ENCODE assay signal across 8 mouse cellular contexts in genomic region chr12:100995607-100996377, GRCm38 (mm10). TPM values are rescaled to one million over a fixed set of nuclear protein-coding genes. Genes with fewer than 3 reads are reported as not detected.
DNase-seq lines count a peak whose midpoint lies in the region; ATAC-seq and TF ChIP-seq lines count a peak whose summit lies in the region.
"Had no signal": no experiment of that assay in that cellular context is flagged by ENCODE, and none has a peak within 500 bp of the region (broad histone marks: within the 10 kb centered on the region; RNA-seq: fewer than 3 reads in every experiment).

No protein-coding gene starts in this region.

- H3K4me3 ChIP-seq in C2C12 (ENCODE audit: insufficient read depth, poor library complexity, severe bottlenecking), result no peak overlapping the region
- H3K4me3 ChIP-seq in CH12.LX (replicated peaks in 1 of 3; ENCODE audit: low read depth in 2 of 3, low read length in 2 of 3, poor library complexity in 1 of 3), result no peak overlapping the region
- H3K4me3 ChIP-seq in forebrain, postnatal 0 days (ENCODE audit: low read depth, low read length), result no peak overlapping the region
- H3K4me3 ChIP-seq in liver, embryonic 15.5 days (replicated peaks), result no peak overlapping the region
- H3K4me3 ChIP-seq in heart, embryonic 12.5 days, result no peak overlapping the region

- peak; percentile 12 for TF ChIP-seq RAD21 in CH12.LX (IDR thresholded peaks at IDR 0.05; ENCODE audit: low read depth, low read length)

- H3K36me3 ChIP-seq in C2C12 (ENCODE audit: control insufficient read depth, insufficient read depth) (no peaks in the 10 kb centered on the region), CH12.LX (replicated peaks in 1 of 2; ENCODE audit: control insufficient read depth in 1 of 2, insufficient read depth in 1 of 2, low read length in 1 of 2) (peaks cover 0 to 56% of the 10 kb centered on the region in 2 experiments)
- no peaks in the 10 kb centered on the region for H3K36me3 ChIP-seq in forebrain, postnatal 0 days (ENCODE audit: insufficient read depth)
- no peaks in the 10 kb centered on the region for H3K36me3 ChIP-seq in liver, embryonic 15.5 days (replicated peaks)
- no peaks in the 10 kb centered on the region for H3K36me3 ChIP-seq in heart, embryonic 12.5 days

- in situ Hi-C loops in CH12.LX (cut with MboI; ENCODE audit: low pct_ligation_motif_present, low pct_unique_long_range_greater_than_20kb, low sequenced_read_pairs), result no loop called here

- WGBS in forebrain, postnatal 0 days, result 45% methylated on average over 16 of the region's 16 CpGs
- 84% methylated on average over 16 of the region's 16 CpGs for WGBS in liver, embryonic 15.5 days (ENCODE audit: insufficient replicate concordance)
- 64% methylated on average over 16 of the region's 16 CpGs for WGBS in heart, embryonic 12.5 days

- peak; percentile 27; the same call in 1 of the 2 replicates for TF ChIP-seq EP300 in CH12.LX (IDR thresholded peaks at IDR 0.05; ENCODE audit: low read length)

- H3K9me3 ChIP-seq in CH12.LX (replicated peaks; ENCODE audit: low read length), result no peaks in the 10 kb centered on the region
- no peaks in the 10 kb centered on the region for H3K9me3 ChIP-seq in forebrain, postnatal 0 days (ENCODE audit: low read length)
- H3K9me3 ChIP-seq in liver, embryonic 15.5 days (replicated peaks), result no peaks in the 10 kb centered on the region
- no peaks in the 10 kb centered on the region for H3K9me3 ChIP-seq in heart, embryonic 12.5 days (replicated peaks)

- H3K4me2 ChIP-seq in CH12.LX (ENCODE audit: insufficient read depth, low read depth, poor library complexity, severe bottlenecking), result peak overlapping the region; percentile 10; the same call in 1 of the 2 replicates
- H3K4me2 ChIP-seq in forebrain, postnatal 0 days (ENCODE audit: low read depth), result no peak overlapping the region
- H3K4me2 ChIP-seq in liver, embryonic 15.5 days, result peak overlapping the region; percentile 11; the same call in 1 of the 2 replicates
- H3K4me2 ChIP-seq in heart, embryonic 12.5 days, result no peak overlapping the region

- H3K79me3 ChIP-seq in C2C12 (ENCODE audit: low read depth), result peaks cover 7% of the 10 kb centered on the region

- TF ChIP-seq CTCF in C2C12 (IDR thresholded peaks at IDR 0.05; ENCODE audit: control insufficient read depth, insufficient read depth, insufficient read length) (no peak), CH12.LX (conservative IDR thresholded peaks at IDR 0.05 in 1 of 2, IDR thresholded peaks at IDR 0.05 in 1 of 2; ENCODE audit: low read depth in 2 of 2, low read length in 2 of 2) (0 out of 4 replicates have a peak, but pooled peaks of 1 of the 2 experiments have one; percentile 10)
- TF ChIP-seq CTCF in forebrain, postnatal 0 days (IDR thresholded peaks at IDR 0.05; ENCODE audit: low read depth), result no peak

- peaks cover 62 to 98% of the 10 kb centered on the region in 2 experiments for H3K4me1 ChIP-seq in CH12.LX (ENCODE audit: control insufficient read depth in 1 of 2, insufficient read depth in 2 of 2)
- peaks cover 4% of the 10 kb centered on the region; the same call in 1 of the 2 replicates for H3K4me1 ChIP-seq in forebrain, postnatal 0 days (ENCODE audit: insufficient read depth)
- H3K4me1 ChIP-seq in liver, embryonic 15.5 days (replicated peaks), result peaks cover 61% of the 10 kb centered on the region
- peaks cover 25% of the 10 kb centered on the region for H3K4me1 ChIP-seq in heart, embryonic 12.5 days (replicated peaks)

- peak overlapping the region; percentile 8 for H3ac ChIP-seq in C2C12 (ENCODE audit: control insufficient read depth, insufficient read length, low read depth)

- H3K79me2 ChIP-seq in C2C12 (ENCODE audit: control insufficient read depth, insufficient read depth) (peaks cover 26% of the 10 kb centered on the region), CH12.LX (replicated peaks; ENCODE audit: control insufficient read depth, extremely low read depth, insufficient read depth, poor library complexity, severe bottlenecking) (peaks cover 21% of the 10 kb centered on the region)

- dilution Hi-C loops in CH12.LX (cut with MboI; ENCODE audit: extremely low pct_ligation_motif_present, extremely low pct_unique_long_range_greater_than_20kb, low sequenced_read_pairs), result no loop called here

- H3K9ac ChIP-seq in CH12.LX (ENCODE audit: insufficient read depth, low read depth), result no peak overlapping the region
- H3K9ac ChIP-seq in forebrain, postnatal 0 days, result 0 out of 2 replicates have a peak overlapping the region, but pooled peaks have one; percentile 18
- H3K9ac ChIP-seq in liver, embryonic 15.5 days, result no peak overlapping the region
- no peak overlapping the region for H3K9ac ChIP-seq in heart, embryonic 12.5 days

- DNase-seq in CH12.LX (ENCODE audit: extremely low read depth), result no peak
- no peak for DNase-seq in forebrain, postnatal 0 days
- DNase-seq in lung, postnatal 36 days, result no peak
- no peak for DNase-seq in cerebellum, adult 11 months

- H3K27ac ChIP-seq in CH12.LX (ENCODE audit: insufficient read depth, low read depth), result peak overlapping the region; percentile 52
- H3K27ac ChIP-seq in forebrain, postnatal 0 days (ENCODE audit: low read depth, low read length), result no peak overlapping the region
- peak overlapping the region; percentile 41; the same call in 1 of the 2 replicates for H3K27ac ChIP-seq in liver, embryonic 15.5 days (replicated peaks)
- H3K27ac ChIP-seq in heart, embryonic 12.5 days (ENCODE audit: poor library complexity, severe bottlenecking), result no peak overlapping the region

- no peak for TF ChIP-seq POLR2A in CH12.LX (IDR thresholded peaks at IDR 0.05; ENCODE audit: low read depth, low read length)

- ATAC-seq in forebrain, postnatal 0 days, result peak; percentile 10; the same call in 1 of the 2 replicates
- ATAC-seq in liver, embryonic 15.5 days (ENCODE audit: insufficient read depth), result no peak
- ATAC-seq in heart, embryonic 12.5 days (ENCODE audit: insufficient number of reproducible peaks, low FRiP score), result no peak

- no peaks in the 10 kb centered on the region for H3K27me3 ChIP-seq in C2C12 (ENCODE audit: control insufficient read depth, insufficient read depth, insufficient read length)
- no peaks in the 10 kb centered on the region for H3K27me3 ChIP-seq in CH12.LX (replicated peaks)
- no peaks in the 10 kb centered on the region for H3K27me3 ChIP-seq in forebrain, postnatal 0 days (ENCODE audit: insufficient read depth, low read length)
- no peaks in the 10 kb centered on the region for H3K27me3 ChIP-seq in liver, embryonic 15.5 days
- H3K27me3 ChIP-seq in heart, embryonic 12.5 days (replicated peaks), result peaks cover 45% of the 10 kb centered on the region
- H3K27me3 ChIP-seq: Patski had no signal

TF ChIP-seq in C2C12, 6 proteins besides CTCF, POLR2A, EP300 and RAD21:
- TF ChIP-seq USF1 (IDR thresholded peaks at IDR 0.05; ENCODE audit: low read depth) (peak; percentile 74), MYOD1 (IDR thresholded peaks at IDR 0.05; ENCODE audit: control insufficient read depth, insufficient read length, low read depth) (peak; percentile 87), CEBPB (IDR thresholded peaks at IDR 0.05; ENCODE audit: low read depth) (no peak), MAX (IDR thresholded peaks at IDR 0.05) (no peak)

TF ChIP-seq in CH12.LX, 34 proteins besides CTCF, POLR2A, EP300 and RAD21:
- TF ChIP-seq MAX (IDR thresholded peaks at IDR 0.05; ENCODE audit: low read length), result peak; percentile 51; the same call in 1 of the 2 replicates
- TF ChIP-seq TCF12 (IDR thresholded peaks at IDR 0.05; ENCODE audit: low read depth, low read length), result peak; percentile 27; the same call in 1 of the 2 replicates
- no peak for TF ChIP-seq CHD1 (IDR thresholded peaks at IDR 0.05; ENCODE audit: low read depth, low read length)
- no peak for TF ChIP-seq GABPA (IDR thresholded peaks at IDR 0.05; ENCODE audit: insufficient replicate concordance, low read depth, low read length)
- TF ChIP-seq MXI1 (IDR thresholded peaks at IDR 0.05; ENCODE audit: low read depth, low read length), result peak; percentile 80; the same call in 1 of the 2 replicates
- peak; percentile 29 for TF ChIP-seq USF1 (IDR thresholded peaks at IDR 0.05; ENCODE audit: low read depth, low read length)
- peak; percentile 60 for TF ChIP-seq ETS1 (conservative IDR thresholded peaks at IDR 0.05; ENCODE audit: low read depth, low read length)
- TF ChIP-seq BHLHE40 (IDR thresholded peaks at IDR 0.05; ENCODE audit: low read depth, low read length), result peak; percentile 45
TF ChIP-seq in CH12.LX: peak in this region for 6.

RNA-seq across cellular contexts. Expression of gene Ccdc88c, which starts 33.1 kb away (rescaled TPM):
- polyA plus RNA-seq in C2C12 (2012; fragmentation: generic; extraction: Trizol) (6.1 TPM), CH12.LX (2012; ENCODE audit: insufficient read length, low read depth) (30.1 and 32.7 TPM in 2 replicates)
- total RNA-seq in CH12.LX (2012; rRNA removed) (24.9 and 25.9 TPM in 2 replicates), CH12.LX (2014; rRNA removed) (19.3 and 20.3 TPM in 2 replicates)
- 31.3 and 31.5 TPM in 2 replicates for total RNA-seq in forebrain, postnatal 0 days (2014; rRNA removed)
- 12.4 and 14.6 TPM in 2 replicates for polyA plus RNA-seq in forebrain, postnatal 0 days (2015; fragmentation: Nextera tagmentation; extraction: Ambion mirVana)
- 5.5 TPM in 2 replicates for polyA plus RNA-seq in liver, embryonic 15.5 days (2015; fragmentation: Nextera tagmentation; extraction: Ambion mirVana)
- 2.0 and 2.3 TPM in 2 replicates for polyA plus RNA-seq in heart, embryonic 12.5 days (2016; fragmentation: Nextera tagmentation; extraction: Ambion mirVana)

Comparison
In these comparisons a context has a peak if more than half of its experiments do, and no peak if none do; other contexts are left out.
1. H3K27ac ChIP-seq: peak in CH12.LX (single experiment) and liver, embryonic 15.5 days (single experiment); none in forebrain, postnatal 0 days (single experiment) and heart, embryonic 12.5 days (single experiment).
2. H3K4me2 ChIP-seq: peak in CH12.LX (single experiment) and liver, embryonic 15.5 days (single experiment); none in forebrain, postnatal 0 days (single experiment) and heart, embryonic 12.5 days (single experiment).